Mouse (Mus musculus) stomach, embryonic 16.5 days (tissue): ENCODE measurements around the gene Gm49366. TPM values are rescaled to one million over a fixed set of nuclear protein-coding genes. Genes with fewer than 3 reads are reported as not detected.
"Not testable (repeated sequence)": the region's sequence is repeated elsewhere in the genome, so short reads cannot be mapped to it uniquely, and the experiment has no call there.

ENCODE experiments used
- ATAC-seq: fragments of 200-750 bp; cut with Nextera tagmentation; 2 replicates; pipeline ENCODE4 v1.8.0; 2017; ENCODE audit warnings: moderate number of reproducible peaks, moderate TSS enrichment; ENCODE audit not compliant: insufficient read depth, low FRiP score
- H3K27ac ChIP-seq: fragments of 300-500 bp; sonication (generic); 2 replicates; pipeline ENCODE4 v1.5.1; 2014; ENCODE audit warnings: low read length
- H3K27me3 ChIP-seq: fragments of 300-500 bp; sonication (generic); 2 replicates; pipeline ENCODE4 v1.6.1; 2014; ENCODE audit warnings: low read length, control low read depth, mixed read lengths; ENCODE audit not compliant: control insufficient read depth, insufficient read depth
- H3K36me3 ChIP-seq: fragments of 300-500 bp; sonication (generic); 2 replicates; pipeline ENCODE4 v1.6.1; 2014; ENCODE audit warnings: low read length; ENCODE audit not compliant: control insufficient read depth, insufficient read depth
- H3K4me1 ChIP-seq: fragments of 300-500 bp; sonication (generic); 2 replicates; pipeline ENCODE4 v1.6.1; 2014; ENCODE audit warnings: low read length, control low read depth, mixed read lengths; ENCODE audit not compliant: control insufficient read depth, insufficient read depth
- H3K4me2 ChIP-seq: fragments of 300-500 bp; sonication (generic); 2 replicates; pipeline ENCODE4 v1.6.1; 2014; ENCODE audit warnings: low read depth, low read length, mixed read lengths
- H3K4me3 ChIP-seq: fragments of 300-500 bp; sonication (generic); replicated peaks from 2 replicates; pipeline ENCODE4 v1.5.1; 2014; ENCODE audit warnings: mild to moderate bottlenecking, low read length
- H3K9ac ChIP-seq: fragments of 300-500 bp; sonication (generic); 2 replicates; pipeline ENCODE4 v1.6.1; 2014; ENCODE audit warnings: low read length
- H3K9me3 ChIP-seq: fragments of 300-500 bp; sonication (generic); replicated peaks from 2 replicates; pipeline ENCODE4 v1.6.1; 2016; ENCODE audit warnings: low read length, control low read depth; ENCODE audit not compliant: control insufficient read depth
- WGBS: fragments of 180-500 bp; shearing (Covaris S2); extraction: QIAGEN DNeasy Blood & Tissue Kit; methylation state at CpG from one replicate; pipeline ENCODE4 v1.1.7; 2014; 5-methylcytosine and 5-hydroxymethylcytosine counted together
- polyA plus RNA-seq: library from polyadenylated mRNA; unstranded; fragments of >200 nt; fragmentation: Nextera tagmentation; extraction: Ambion mirVana; gene quantifications from 2 replicates; pipeline ENCODE4 v1.2.1, GENCODE M21; 2015

The Gm49366 gene
- polyA plus RNA-seq, 1 experiment from 2014 or later: not detected

GRCm38 (mm10) chr12:84044045-84044444, 5.3 kb downstream of the Gm49366 start:
- Histone ChIP-seq H3K4me2 (no peak overlapping the region), H3K9ac (no peak overlapping the region), H3K9me3 (peaks cover 4% of the 10 kb centered on the region; the same call in 1 of the 2 replicates), H3K27ac (no peak overlapping the region), H3K36me3 (peaks cover 3% of the 10 kb centered on the region; the same call in 1 of the 2 replicates), H3K4me3 (no peak overlapping the region), H3K27me3 (no peaks in the 10 kb centered on the region), H3K4me1 (no peaks in the 10 kb centered on the region)
- WGBS: 48% methylated on average over 2 of the region's 2 CpGs
- no peak for ATAC-seq

- Histone ChIP-seq H3K4me1 (no peaks in the 10 kb centered on the region), H3K9ac (no peak overlapping the region), H3K4me2 (no peak overlapping the region), H3K27ac (no peak overlapping the region), H3K4me3 (no peak overlapping the region), H3K36me3 (peaks cover 3% of the 10 kb centered on the region; the same call in 1 of the 2 replicates), H3K27me3 (no peaks in the 10 kb centered on the region), H3K9me3 (peaks cover 4% of the 10 kb centered on the region; the same call in 1 of the 2 replicates)
- 87% methylated on average over 1 of the region's 1 CpGs for WGBS
- no peak for ATAC-seq
These were observed 8.2 kb downstream of the Gm49366 start for GRCm38 (mm10) chr12:84046906-84047305.

DNA sequence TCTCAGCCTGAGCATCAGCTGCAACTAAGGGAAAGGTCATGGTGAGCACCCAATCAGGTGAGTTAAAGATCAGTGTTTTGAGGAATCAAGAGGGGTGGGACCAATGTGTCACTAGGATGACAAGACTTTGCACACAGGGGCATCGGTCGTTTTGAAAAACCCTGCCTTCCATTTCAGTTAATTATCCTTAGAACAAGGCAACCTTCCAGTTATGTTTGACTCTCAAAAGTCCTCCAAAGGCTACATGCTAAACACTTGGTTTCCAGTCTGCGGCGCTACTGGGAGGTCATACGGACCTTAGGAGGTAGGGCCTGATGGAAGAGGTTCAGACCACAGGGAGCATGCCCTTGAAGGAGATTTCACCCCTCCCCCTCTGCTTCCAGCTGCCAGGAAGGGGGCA, 12.0 kb downstream of the Gm49366 start:
- WGBS: 75% methylated on average over 5 of the region's 5 CpGs
- not testable (repeated sequence) for H3K4me1 ChIP-seq, ATAC-seq, H3K9me3 ChIP-seq, H3K4me3 ChIP-seq, H3K9ac ChIP-seq, H3K36me3 ChIP-seq, H3K27ac ChIP-seq, H3K27me3 ChIP-seq, H3K4me2 ChIP-seq

DNA sequence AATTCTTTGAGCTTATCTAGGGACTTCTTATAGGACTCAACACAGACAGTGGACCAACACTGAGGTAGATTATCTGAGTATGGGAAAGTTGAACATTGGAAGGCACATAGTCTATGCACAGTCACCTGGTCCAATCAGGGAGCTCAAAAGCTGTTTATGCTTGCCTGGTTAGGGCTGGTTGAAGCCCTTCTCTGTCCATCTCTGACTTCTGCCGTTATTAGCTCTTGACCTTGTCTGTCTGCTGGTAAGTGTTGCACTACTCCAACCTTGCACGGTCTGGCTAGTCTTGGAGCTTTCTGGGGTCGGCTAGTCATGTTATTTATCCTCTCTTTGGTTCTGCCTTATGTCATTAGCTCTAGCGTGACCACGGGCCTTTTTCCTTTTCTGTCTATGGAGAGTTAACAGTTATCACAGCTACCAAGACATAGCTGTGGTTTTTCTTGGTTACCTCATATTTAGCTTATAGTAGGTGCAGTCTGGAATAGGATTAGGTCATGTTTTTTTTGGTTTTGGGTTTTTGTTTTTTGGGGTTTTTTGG, 13.3 kb downstream of the Gm49366 start, which contains the start of gene Acot3:
Gene Acot3 (plus strand): TSS at position 208 of the 538 bp plus-strand sequence.
- H3K36me3 ChIP-seq: peaks cover 3% of the 10 kb centered on the region; the same call in 1 of the 2 replicates
- no peak for ATAC-seq
- no peak within 1 kb of the TSS for H3K9ac ChIP-seq
- 0 out of 2 replicates have a peak, but pooled peaks cover 3% of the 10 kb centered on the region for H3K27me3 ChIP-seq
- no peak within 1 kb of the TSS for H3K27ac ChIP-seq
- peaks cover 4% of the 10 kb centered on the region; the same call in 1 of the 2 replicates for H3K9me3 ChIP-seq
- no peak within 1 kb of the TSS for H3K4me2 ChIP-seq
- WGBS: 68% methylated on average over 5 of the region's 5 CpGs
- 0 out of 2 replicates have a peak, but pooled peaks cover 2% of the 10 kb centered on the region for H3K4me1 ChIP-seq
- no peak within 1 kb of the TSS for H3K4me3 ChIP-seq

DNA sequence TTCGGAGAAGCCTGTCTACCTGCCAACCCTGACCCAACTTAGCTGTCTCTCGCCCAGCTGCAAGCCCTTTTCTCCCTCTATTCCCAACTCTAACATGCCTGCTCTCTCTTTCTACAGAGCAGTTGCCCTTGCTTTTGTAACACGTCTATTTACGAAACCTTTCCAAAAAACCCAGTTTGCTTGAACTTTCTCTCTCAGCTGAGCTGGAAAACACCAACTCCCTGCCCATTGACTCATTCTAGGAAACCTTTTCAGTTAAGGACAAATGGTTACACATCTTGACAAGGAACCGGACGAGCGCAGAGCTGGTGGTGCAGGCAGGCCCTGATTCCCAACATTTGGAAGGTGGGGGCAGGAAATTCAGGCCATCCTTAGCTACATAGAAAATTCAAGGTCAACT, 13.9 kb downstream of the Gm49366 start:
- peaks cover 4% of the 10 kb centered on the region; the same call in 1 of the 2 replicates for H3K9me3 ChIP-seq
- WGBS: 85% methylated on average over 7 of the region's 7 CpGs
- H3K4me2 ChIP-seq: no peak overlapping the region
- H3K4me3 ChIP-seq: no peak overlapping the region
- H3K4me1 ChIP-seq: 0 out of 2 replicates have a peak, but pooled peaks cover 2% of the 10 kb centered on the region
- no peak overlapping the region for H3K27ac ChIP-seq
- ATAC-seq: no peak
- no peak overlapping the region for H3K9ac ChIP-seq
- H3K36me3 ChIP-seq: peaks cover 3% of the 10 kb centered on the region; the same call in 1 of the 2 replicates
- H3K27me3 ChIP-seq: 0 out of 2 replicates have a peak, but pooled peaks cover 3% of the 10 kb centered on the region

DNA sequence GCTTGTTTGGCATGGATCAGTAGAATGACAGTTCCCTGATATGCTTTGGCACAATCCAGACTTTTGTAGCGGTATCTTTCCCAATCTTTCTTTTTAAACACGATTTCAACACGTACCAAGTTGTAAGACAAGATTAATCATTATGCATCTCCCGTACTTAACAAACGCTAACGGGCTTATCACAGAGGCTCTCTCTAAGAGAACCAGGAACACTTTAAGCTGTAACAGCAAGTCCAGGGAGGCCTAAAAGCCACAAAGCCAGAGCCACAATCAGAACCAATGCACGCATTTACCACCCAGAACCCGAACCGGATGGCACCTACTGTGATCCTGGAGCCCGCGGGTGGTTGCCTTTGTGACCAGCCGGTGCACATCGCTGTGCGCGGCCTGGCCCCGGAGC, 14.4 kb downstream of the Gm49366 start:
- H3K27me3 ChIP-seq: 0 out of 2 replicates have a peak, but pooled peaks cover 3% of the 10 kb centered on the region
- H3K9me3 ChIP-seq: peaks cover 4% of the 10 kb centered on the region; the same call in 1 of the 2 replicates
- H3K4me1 ChIP-seq: 0 out of 2 replicates have a peak, but pooled peaks cover 2% of the 10 kb centered on the region
- no peak overlapping the region for H3K27ac ChIP-seq
- H3K36me3 ChIP-seq: peaks cover 2% of the 10 kb centered on the region; the same call in 1 of the 2 replicates
- H3K4me3 ChIP-seq: peak overlapping the region; percentile 47
- peak overlapping the region; percentile 58 for H3K9ac ChIP-seq
- peak overlapping the region; percentile 73 for H3K4me2 ChIP-seq
- 7% methylated on average over 16 of the region's 16 CpGs for WGBS
- ATAC-seq: no peak

- ATAC-seq: no peak
- 3% methylated on average over 39 of the region's 46 CpGs for WGBS
- Histone ChIP-seq H3K9me3 (no peaks in the 10 kb centered on the region), H3K36me3 (no peaks in the 10 kb centered on the region), H3K27me3 (0 out of 2 replicates have a peak, but pooled peaks cover 3% of the 10 kb centered on the region), H3K9ac (peak overlapping the region; percentile 58), H3K4me3 (peak overlapping the region; percentile 47), H3K4me1 (0 out of 2 replicates have a peak, but pooled peaks cover 2% of the 10 kb centered on the region), H3K27ac (no peak overlapping the region), H3K4me2 (peak overlapping the region; percentile 73)
These were observed 15.1 kb downstream of the Gm49366 start for GRCm38 (mm10) chr12:84053679-84054391.

GRCm38 (mm10) chr12:84060946-84061345, 22.2 kb downstream of the Gm49366 start:
- no peak for ATAC-seq
- WGBS: 31% methylated on average over 2 of the region's 2 CpGs
- Histone ChIP-seq H3K4me3 (no peak overlapping the region), H3K4me1 (no peaks in the 10 kb centered on the region), H3K36me3 (no peaks in the 10 kb centered on the region), H3K27me3 (no peaks in the 10 kb centered on the region), H3K9me3 (no peaks in the 10 kb centered on the region), H3K9ac (no peak overlapping the region), H3K27ac (no peak overlapping the region), H3K4me2 (no peak overlapping the region)

- H3K9me3 ChIP-seq: no peaks in the 10 kb centered on the region
These were observed 23.6 kb downstream of the Gm49366 start for GRCm38 (mm10) chr12:84062336-84062735.

More at GRCm38 (mm10) chr12:84062336-84062735, 23.6 kb downstream of the Gm49366 start:
- no peak for ATAC-seq
- Histone ChIP-seq H3K27me3 (no peaks in the 10 kb centered on the region), H3K36me3 (no peaks in the 10 kb centered on the region), H3K27ac (no peak overlapping the region), H3K9ac (no peak overlapping the region), H3K4me1 (no peaks in the 10 kb centered on the region), H3K4me3 (no peak overlapping the region), H3K4me2 (no peak overlapping the region)
- WGBS: 88% methylated on average over 20 of the region's 20 CpGs
